ENCODE assay signal across 9 mouse cellular contexts in the genomic region with DNA sequence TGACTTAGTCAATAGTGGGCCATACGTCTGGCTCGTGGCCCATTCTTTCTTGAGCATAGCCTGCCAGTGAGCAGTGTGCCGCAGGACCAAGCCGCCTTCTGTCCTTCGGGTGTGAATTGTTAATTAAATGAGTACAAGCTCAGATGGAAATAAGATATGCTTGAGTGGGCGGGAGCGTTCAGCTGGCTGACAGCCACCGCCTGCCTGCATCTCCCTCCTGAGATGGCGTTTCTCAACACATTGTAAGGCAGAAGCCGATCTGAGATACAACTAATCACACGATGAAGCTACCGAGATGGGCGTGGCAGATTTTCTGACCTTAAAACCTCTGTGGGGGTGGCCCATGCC. TPM values are rescaled to one million over a fixed set of nuclear protein-coding genes. Genes with fewer than 3 reads are reported as not detected.
DNase-seq lines count a peak whose midpoint lies in the region; ATAC-seq and TF ChIP-seq lines count a peak whose summit lies in the region.
"Had no signal": no experiment of that assay in that cellular context is flagged by ENCODE, and none has a peak within 500 bp of the region (broad histone marks: within the 10 kb centered on the region; RNA-seq: fewer than 3 reads in every experiment).

No protein-coding gene starts in this region.

- H3K9me3 ChIP-seq in hindbrain, embryonic 15.5 days, result no peaks in the 10 kb centered on the region
- no peaks in the 10 kb centered on the region for H3K9me3 ChIP-seq in liver, postnatal 0 days (ENCODE audit: low read length)
- H3K9me3 ChIP-seq: lung, embryonic 15.5 days had no signal

- H3K4me2 ChIP-seq in hindbrain, embryonic 15.5 days, result peak overlapping the region; percentile 5; the same call in 1 of the 2 replicates
- H3K4me2 ChIP-seq in liver, postnatal 0 days (ENCODE audit: low read depth, low read length), result no peak overlapping the region
- H3K4me2 ChIP-seq: lung, embryonic 15.5 days had no signal

- WGBS in hindbrain, embryonic 15.5 days, result 31% methylated on average over 13 of the region's 13 CpGs
- WGBS in liver, postnatal 0 days (ENCODE audit: insufficient replicate concordance), result 76% methylated on average over 13 of the region's 13 CpGs

- H3K27ac ChIP-seq in hindbrain, embryonic 15.5 days (replicated peaks), result no peak overlapping the region
- H3K27ac ChIP-seq in gastrocnemius, adult 2 months, result no peak overlapping the region
- H3K27ac ChIP-seq in liver, postnatal 0 days (ENCODE audit: low read depth), result no peak overlapping the region
- H3K27ac ChIP-seq: lung, embryonic 15.5 days had no signal

- no peak for TF ChIP-seq CTCF in gastrocnemius, adult 2 months (IDR thresholded peaks at IDR 0.05)
- TF ChIP-seq CTCF in liver, postnatal 0 days (IDR thresholded peaks at IDR 0.05; ENCODE audit: low read depth), result no peak

- TF ChIP-seq EP300 in liver, postnatal 0 days (IDR thresholded peaks at IDR 0.05; ENCODE audit: low read depth), result no peak

- DNase-seq in B cell, adult 2 months, result peak; percentile 61 to 62
- DNase-seq in cerebellum, adult 9-10 months, result peak; percentile 15
- peak; percentile 62 to 68 for DNase-seq in layer of hippocampus, postnatal 36 days
- peak; percentile 80 to 89 for DNase-seq in right cerebral cortex, postnatal 10 days (ENCODE audit: low spot score in 2 of 2)
- DNase-seq in testis, postnatal 10 days (ENCODE audit: low spot score), result no peak
- no peak for DNase-seq in gastrocnemius, adult 2 months
- no peak for DNase-seq in liver, postnatal 0 days

- no peaks in the 10 kb centered on the region for H3K36me3 ChIP-seq in hindbrain, embryonic 15.5 days
- H3K36me3 ChIP-seq in liver, postnatal 0 days (replicated peaks; ENCODE audit: insufficient read depth, low read length), result no peaks in the 10 kb centered on the region
- H3K36me3 ChIP-seq: lung, embryonic 15.5 days had no signal

- no peak overlapping the region for H3K9ac ChIP-seq in hindbrain, embryonic 15.5 days
- H3K9ac ChIP-seq in liver, postnatal 0 days (replicated peaks), result no peak overlapping the region
- H3K9ac ChIP-seq: lung, embryonic 15.5 days had no signal

- ATAC-seq in hindbrain, embryonic 15.5 days (ENCODE audit: low FRiP score, low read depth), result peak; percentile 84
- no peak for ATAC-seq in liver, postnatal 0 days

- H3K4me3 ChIP-seq in hindbrain, embryonic 15.5 days, result no peak overlapping the region
- no peak overlapping the region for H3K4me3 ChIP-seq in gastrocnemius, adult 2 months
- H3K4me3 ChIP-seq in liver, postnatal 0 days (ENCODE audit: low read depth, low read length), result no peak overlapping the region
- H3K4me3 ChIP-seq: lung, embryonic 15.5 days had no signal

- intact Hi-C loops in gastrocnemius, adult 2 months (cut with DNase I), result no loop called here

- no peaks in the 10 kb centered on the region for H3K4me1 ChIP-seq in hindbrain, embryonic 15.5 days (replicated peaks)
- H3K4me1 ChIP-seq in liver, postnatal 0 days (ENCODE audit: insufficient read depth), result no peaks in the 10 kb centered on the region
- H3K4me1 ChIP-seq: lung, embryonic 15.5 days had no signal

- no peaks in the 10 kb centered on the region for H3K27me3 ChIP-seq in hindbrain, embryonic 15.5 days
- no peaks in the 10 kb centered on the region for H3K27me3 ChIP-seq in liver, postnatal 0 days (ENCODE audit: insufficient read depth, low read length)
- H3K27me3 ChIP-seq: lung, embryonic 15.5 days had no signal

RNA-seq across cellular contexts. Expression of a gene that starts 17.8 kb away (rescaled TPM):
- polyA plus RNA-seq in hindbrain, embryonic 15.5 days (2015; fragmentation: Nextera tagmentation; extraction: Ambion mirVana), result 2.8 and 3.3 TPM in 2 replicates
- total RNA-seq in layer of hippocampus, postnatal 36 days (2021), result 1 to 10 TPM; 9.1 to 9.4 TPM
- 1 to 10 TPM; 2.2 to 2.9 TPM for total RNA-seq in gastrocnemius, adult 2 months (2021)
- 7.0 and 7.7 TPM in 2 replicates for polyA plus RNA-seq in liver, postnatal 0 days (2015; fragmentation: Nextera tagmentation; extraction: Ambion mirVana)

Comparison
In these comparisons a context has a peak if more than half of its experiments do, and no peak if none do; other contexts are left out.
1. DNase-seq: peak in B cell, adult 2 months (2 of 2), cerebellum, adult 9-10 months (single experiment), layer of hippocampus, postnatal 36 days (2 of 2) and right cerebral cortex, postnatal 10 days (2 of 2); none in testis, postnatal 10 days (single experiment), gastrocnemius, adult 2 months (single experiment) and liver, postnatal 0 days (single experiment).